8 mouse cellular contexts compared by ENCODE assay signal in genomic region chr11:87590841-87591525, GRCm38 (mm10). TPM values are rescaled to one million over a fixed set of nuclear protein-coding genes. Genes with fewer than 3 reads are reported as not detected.
A peak's percentile ranks its signal among the peaks of the same experiment; 100 is the strongest.
DNase-seq lines count a peak whose midpoint lies in the region; ATAC-seq lines count a peak whose summit lies in the region.

No protein-coding gene starts in this region.

- peaks cover 12% of the 10 kb centered on the region for H3K36me3 ChIP-seq in heart, embryonic 13.5 days
- 0 out of 2 replicates have a peak, but pooled peaks cover 5% of the 10 kb centered on the region for H3K36me3 ChIP-seq in midbrain, embryonic 12.5 days

- DNase-seq in gastrocnemius, postnatal 10 days: peak; percentile 26
- DNase-seq in gastrocnemius, postnatal 25 days: no peak
- DNase-seq in MEL-GATA-1-ER (ENCODE audit: extremely low read depth, low read depth): peak; percentile 41
- DNase-seq in embryo, embryonic 10.5 days (ENCODE audit: low spot score): peak; percentile 66
- DNase-seq in kidney, postnatal 10 days: peak; percentile 59
- peak; percentile 63 for DNase-seq in testis, postnatal 10 days (ENCODE audit: low spot score)

- H3K4me3 ChIP-seq in heart, embryonic 13.5 days: peak overlapping the region; percentile 88
- H3K4me3 ChIP-seq in midbrain, embryonic 12.5 days: peak overlapping the region; percentile 85

- ATAC-seq in heart, embryonic 13.5 days (ENCODE audit: extremely low read depth, insufficient number of reproducible peaks, low FRiP score, low TSS enrichment): no peak
- ATAC-seq in midbrain, embryonic 12.5 days (ENCODE audit: low FRiP score, low read depth): no peak

- peak overlapping the region; percentile 86 for H3K4me2 ChIP-seq in heart, embryonic 13.5 days
- peak overlapping the region; percentile 88 for H3K4me2 ChIP-seq in midbrain, embryonic 12.5 days (replicated peaks)

- H3K27me3 ChIP-seq in heart, embryonic 13.5 days (replicated peaks): no peaks in the 10 kb centered on the region
- no peaks in the 10 kb centered on the region for H3K27me3 ChIP-seq in midbrain, embryonic 12.5 days

- H3K9ac ChIP-seq in heart, embryonic 13.5 days: peak overlapping the region; percentile 97
- peak overlapping the region; percentile 95 for H3K9ac ChIP-seq in midbrain, embryonic 12.5 days (replicated peaks)

- peaks cover 44% of the 10 kb centered on the region for H3K4me1 ChIP-seq in heart, embryonic 13.5 days
- H3K4me1 ChIP-seq in midbrain, embryonic 12.5 days: peaks cover 49% of the 10 kb centered on the region

- peak overlapping the region; percentile 97 for H3K27ac ChIP-seq in heart, embryonic 13.5 days (replicated peaks)
- H3K27ac ChIP-seq in midbrain, embryonic 12.5 days (replicated peaks): peak overlapping the region; percentile 85

- no peaks in the 10 kb centered on the region for H3K9me3 ChIP-seq in heart, embryonic 13.5 days
- H3K9me3 ChIP-seq in midbrain, embryonic 12.5 days: no peaks in the 10 kb centered on the region

- 1% methylated on average over 25 of the region's 25 CpGs for WGBS in heart, embryonic 13.5 days
- WGBS in midbrain, embryonic 12.5 days: 3% methylated on average over 25 of the region's 25 CpGs

RNA-seq across cellular contexts. Expression of gene Mtmr4, which starts 1.0 kb away (rescaled TPM):
- total RNA-seq in gastrocnemius, postnatal 10 days (2021): 10 to 100 TPM; 10.9 to 13.3 TPM
- 10 to 100 TPM in 1 of 2 experiments, 1 to 10 TPM in 1; 9.9 to 13.0 TPM for total RNA-seq in gastrocnemius, postnatal 25 days (2021)
- 14.1 and 14.7 TPM in 2 replicates for polyA plus RNA-seq in heart, embryonic 13.5 days (2015; fragmentation: Nextera tagmentation; extraction: Ambion mirVana)
- polyA plus RNA-seq in midbrain, embryonic 12.5 days (2016; fragmentation: Nextera tagmentation; extraction: Ambion mirVana): 76.9 and 87.9 TPM in 2 replicates

RNA-seq across cellular contexts. Expression of gene Sept4, which starts 22.3 kb away (rescaled TPM):
- 10 to 100 TPM; 45.9 to 59.6 TPM for total RNA-seq in gastrocnemius, postnatal 10 days (2021)
- total RNA-seq in gastrocnemius, postnatal 25 days (2021): 10 to 100 TPM; 10.9 to 14.7 TPM
- 15.3 and 18.5 TPM in 2 replicates for polyA plus RNA-seq in heart, embryonic 13.5 days (2015; fragmentation: Nextera tagmentation; extraction: Ambion mirVana)
- 12.5 and 14.3 TPM in 2 replicates for polyA plus RNA-seq in midbrain, embryonic 12.5 days (2016; fragmentation: Nextera tagmentation; extraction: Ambion mirVana)

RNA-seq across cellular contexts. Expression of gene Gm11492, which starts 24.5 kb away (rescaled TPM):
- total RNA-seq in gastrocnemius, postnatal 10 days (2021): not detected
- not detected for total RNA-seq in gastrocnemius, postnatal 25 days (2021)
- not detected in 2 replicates for polyA plus RNA-seq in heart, embryonic 13.5 days (2015; fragmentation: Nextera tagmentation; extraction: Ambion mirVana)
- polyA plus RNA-seq in midbrain, embryonic 12.5 days (2016; fragmentation: Nextera tagmentation; extraction: Ambion mirVana): not detected in 2 replicates

RNA-seq across cellular contexts. Expression of gene Hsf5, which starts 26.0 kb away (rescaled TPM):
- under 1 TPM in 1 of 2 experiments, not detected in 1; 0.05 TPM for total RNA-seq in gastrocnemius, postnatal 10 days (2021)
- not detected for total RNA-seq in gastrocnemius, postnatal 25 days (2021)
- polyA plus RNA-seq in heart, embryonic 13.5 days (2015; fragmentation: Nextera tagmentation; extraction: Ambion mirVana): 0.05 and 0.13 TPM in 2 replicates
- 0.36 and 0.38 TPM in 2 replicates for polyA plus RNA-seq in midbrain, embryonic 12.5 days (2016; fragmentation: Nextera tagmentation; extraction: Ambion mirVana)
